Mouse (Mus musculus): ENCODE data around the gene Zmynd11. TPM values are rescaled to one million over a fixed set of nuclear protein-coding genes. Genes with fewer than 3 reads are reported as not detected.

Zmynd11 gene
- polyA plus RNA-seq, 1 experiment = 27.1 TPM

DNA sequence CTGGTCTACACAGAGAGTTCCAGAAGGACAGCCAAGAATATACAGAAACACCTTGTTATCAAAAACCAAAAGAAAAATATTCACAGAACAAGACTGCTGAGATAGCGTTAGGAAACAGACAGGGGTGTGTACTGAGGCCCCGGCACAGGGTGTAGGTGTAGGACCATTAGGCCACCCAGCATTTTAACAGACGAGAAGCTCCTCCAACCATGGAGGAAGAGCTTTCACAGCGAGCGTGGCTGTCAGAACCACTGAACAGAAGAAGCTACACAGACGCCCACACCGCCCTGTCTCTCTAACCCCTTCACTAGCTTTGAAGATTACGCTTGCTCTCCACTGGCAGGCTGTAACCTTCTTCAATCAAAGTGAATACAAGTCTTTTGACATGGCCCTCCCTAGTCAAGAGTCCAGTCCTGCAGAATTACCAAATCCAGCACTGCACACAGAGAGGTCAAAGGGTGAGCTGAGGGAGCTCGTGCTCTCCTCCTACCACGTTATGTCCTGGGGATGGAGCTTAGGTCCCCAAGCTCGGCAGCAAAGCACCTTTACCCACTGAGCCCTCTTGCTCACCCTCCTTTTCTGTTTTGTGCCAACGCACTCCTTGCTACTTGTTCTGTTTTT lies 62.4 kb downstream of the Zmynd11 start:
- DNase-seq (ENCODE audit: low read depth in 1 of 2, low spot score in 2 of 2) = no peak
- H3K4me1 ChIP-seq (ENCODE audit: control insufficient read depth, insufficient read depth, insufficient read length) = no peaks in the 10 kb centered on the region
- WGBS = 86% methylated on average over 12 of the region's 12 CpGs

GRCm38 (mm10) chr13:9697340-9697739 lies 67.8 kb downstream of the Zmynd11 start:
- H3K4me1 ChIP-seq (ENCODE audit: control insufficient read depth, insufficient read depth, insufficient read length) = no peaks in the 10 kb centered on the region
- TF ChIP-seq POLR2A (IDR thresholded peaks at IDR 0.05; ENCODE audit: low read depth, low read length) (no peak), CTCF (IDR thresholded peaks at IDR 0.05; ENCODE audit: extremely low read depth, insufficient read depth, insufficient read length, insufficient replicate concordance) (no peak)
- H3K27me3 ChIP-seq (ENCODE audit: control insufficient read depth, insufficient read depth, low read length) = no peaks in the 10 kb centered on the region
- DNase-seq (ENCODE audit: low read depth in 1 of 2, low spot score in 2 of 2) = no peak
- H3K27ac ChIP-seq (ENCODE audit: insufficient read depth, low read length) = no peak overlapping the region
- peaks cover 12% of the 10 kb centered on the region for H3K36me3 ChIP-seq (ENCODE audit: control insufficient read depth, insufficient read depth, low read length)
- 93% methylated on average over 4 of the region's 4 CpGs for WGBS
- H3K4me3 ChIP-seq (ENCODE audit: extremely low read depth, insufficient read depth, insufficient read length) = no peak overlapping the region

More for the DNA sequence above, 62.4 kb downstream of the Zmynd11 start:
- no peak overlapping the region for H3K4me3 ChIP-seq (ENCODE audit: extremely low read depth, insufficient read depth, insufficient read length)
- H3K27me3 ChIP-seq (ENCODE audit: control insufficient read depth, insufficient read depth, low read length) = no peaks in the 10 kb centered on the region
- no peak overlapping the region for H3K27ac ChIP-seq (ENCODE audit: insufficient read depth, low read length)
- peaks cover 4% of the 10 kb centered on the region for H3K36me3 ChIP-seq (ENCODE audit: control insufficient read depth, insufficient read depth, low read length)
- TF ChIP-seq CTCF (IDR thresholded peaks at IDR 0.05; ENCODE audit: extremely low read depth, insufficient read depth, insufficient read length, insufficient replicate concordance) = no peak
- TF ChIP-seq POLR2A (IDR thresholded peaks at IDR 0.05; ENCODE audit: low read depth, low read length) = no peak

GRCm38 (mm10) chr13:9695809-9696208 lies 69.3 kb downstream of the Zmynd11 start:
- TF ChIP-seq CTCF (IDR thresholded peaks at IDR 0.05; ENCODE audit: extremely low read depth, insufficient read depth, insufficient read length, insufficient replicate concordance) = no peak
- TF ChIP-seq POLR2A (IDR thresholded peaks at IDR 0.05; ENCODE audit: low read depth, low read length) = no peak
- no peaks in the 10 kb centered on the region for H3K4me1 ChIP-seq (ENCODE audit: control insufficient read depth, insufficient read depth, insufficient read length)
- H3K27ac ChIP-seq (ENCODE audit: insufficient read depth, low read length) = no peak overlapping the region
- peaks cover 17% of the 10 kb centered on the region for H3K36me3 ChIP-seq (ENCODE audit: control insufficient read depth, insufficient read depth, low read length)
- H3K27me3 ChIP-seq (ENCODE audit: control insufficient read depth, insufficient read depth, low read length) = no peaks in the 10 kb centered on the region
- DNase-seq (ENCODE audit: low read depth in 1 of 2, low spot score in 2 of 2) = no peak
- no peak overlapping the region for H3K4me3 ChIP-seq (ENCODE audit: extremely low read depth, insufficient read depth, insufficient read length)

- WGBS = 93% methylated on average over 4 of the region's 4 CpGs
- peaks cover 21% of the 10 kb centered on the region for H3K36me3 ChIP-seq (ENCODE audit: control insufficient read depth, insufficient read depth, low read length)
- TF ChIP-seq CTCF (IDR thresholded peaks at IDR 0.05; ENCODE audit: extremely low read depth, insufficient read depth, insufficient read length, insufficient replicate concordance) (no peak), POLR2A (IDR thresholded peaks at IDR 0.05; ENCODE audit: low read depth, low read length) (no peak)
- no peaks in the 10 kb centered on the region for H3K27me3 ChIP-seq (ENCODE audit: control insufficient read depth, insufficient read depth, low read length)
- no peak for DNase-seq (ENCODE audit: low read depth in 1 of 2, low spot score in 2 of 2)
- H3K4me1 ChIP-seq (ENCODE audit: control insufficient read depth, insufficient read depth, insufficient read length) = no peaks in the 10 kb centered on the region
- no peak overlapping the region for H3K4me3 ChIP-seq (ENCODE audit: extremely low read depth, insufficient read depth, insufficient read length)
- H3K27ac ChIP-seq (ENCODE audit: insufficient read depth, low read length) = no peak overlapping the region
Observed at GRCm38 (mm10) chr13:9695403-9695802, 69.7 kb downstream of the Zmynd11 start.

DNA sequence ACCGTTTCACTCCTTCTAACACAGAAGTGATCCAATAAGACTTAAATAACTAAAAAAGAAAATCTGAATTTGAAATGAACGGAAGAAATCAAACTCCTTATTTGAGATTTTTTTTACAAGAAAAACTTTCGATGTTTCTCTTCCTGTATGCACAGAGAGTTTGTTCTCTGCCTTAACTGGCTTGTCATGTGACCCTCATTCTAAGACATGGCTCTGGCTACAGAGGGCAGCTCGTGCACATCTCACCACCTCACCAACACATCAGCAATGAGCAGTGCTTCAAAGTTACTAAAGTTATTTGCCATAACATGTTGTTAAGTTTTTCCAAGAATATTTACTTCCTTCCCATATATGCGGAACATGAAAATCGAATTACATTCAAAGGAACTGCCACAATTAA lies 70.5 kb downstream of the Zmynd11 start:
- H3K27ac ChIP-seq (ENCODE audit: insufficient read depth, low read length) = no peak overlapping the region
- no peak for DNase-seq (ENCODE audit: low read depth in 1 of 2, low spot score in 2 of 2)
- no peaks in the 10 kb centered on the region for H3K27me3 ChIP-seq (ENCODE audit: control insufficient read depth, insufficient read depth, low read length)
- 94% methylated on average over 6 of the region's 6 CpGs for WGBS
- H3K36me3 ChIP-seq (ENCODE audit: control insufficient read depth, insufficient read depth, low read length) = peaks cover 25% of the 10 kb centered on the region
- H3K4me3 ChIP-seq (ENCODE audit: extremely low read depth, insufficient read depth, insufficient read length) = no peak overlapping the region
- H3K4me1 ChIP-seq (ENCODE audit: control insufficient read depth, insufficient read depth, insufficient read length) = no peaks in the 10 kb centered on the region
- TF ChIP-seq POLR2A (IDR thresholded peaks at IDR 0.05; ENCODE audit: low read depth, low read length) = no peak
- TF ChIP-seq CTCF (IDR thresholded peaks at IDR 0.05; ENCODE audit: extremely low read depth, insufficient read depth, insufficient read length, insufficient replicate concordance) = no peak

GRCm38 (mm10) chr13:9692876-9693275 lies 72.3 kb downstream of the Zmynd11 start:
- TF ChIP-seq CTCF (IDR thresholded peaks at IDR 0.05; ENCODE audit: extremely low read depth, insufficient read depth, insufficient read length, insufficient replicate concordance) (no peak), POLR2A (IDR thresholded peaks at IDR 0.05; ENCODE audit: low read depth, low read length) (no peak)
- Histone ChIP-seq H3K27me3 (ENCODE audit: control insufficient read depth, insufficient read depth, low read length) (no peaks in the 10 kb centered on the region), H3K4me1 (ENCODE audit: control insufficient read depth, insufficient read depth, insufficient read length) (no peaks in the 10 kb centered on the region), H3K36me3 (ENCODE audit: control insufficient read depth, insufficient read depth, low read length) (peaks cover 38% of the 10 kb centered on the region), H3K4me3 (ENCODE audit: extremely low read depth, insufficient read depth, insufficient read length) (no peak overlapping the region), H3K27ac (ENCODE audit: insufficient read depth, low read length) (no peak overlapping the region)
- no peak for DNase-seq (ENCODE audit: low read depth in 1 of 2, low spot score in 2 of 2)
- 97% methylated on average over 3 of the region's 3 CpGs for WGBS

DNA sequence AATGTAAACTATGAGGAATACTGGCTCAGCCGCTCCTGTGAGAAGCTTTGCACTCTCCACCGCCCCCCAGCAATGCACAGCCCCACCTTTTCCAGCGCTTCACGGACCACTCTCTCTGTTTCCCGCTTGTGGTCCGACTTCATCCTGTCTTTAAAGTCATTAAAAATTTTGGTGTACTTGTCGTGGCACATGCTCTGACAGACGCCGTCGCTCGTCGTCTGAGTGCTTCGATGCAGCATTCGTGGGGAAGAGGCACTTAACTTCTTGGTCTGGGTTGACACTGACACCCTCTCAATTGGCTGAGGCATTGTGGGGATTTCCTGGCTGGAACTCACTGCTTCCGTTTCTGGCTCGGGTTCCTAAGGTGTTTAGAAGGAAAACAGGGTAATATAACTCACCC lies 75.8 kb downstream of the Zmynd11 start:
- Histone ChIP-seq H3K27me3 (ENCODE audit: control insufficient read depth, insufficient read depth, low read length) (no peaks in the 10 kb centered on the region), H3K36me3 (ENCODE audit: control insufficient read depth, insufficient read depth, low read length) (peaks cover 53% of the 10 kb centered on the region), H3K27ac (ENCODE audit: insufficient read depth, low read length) (no peak overlapping the region), H3K4me1 (ENCODE audit: control insufficient read depth, insufficient read depth, insufficient read length) (no peaks in the 10 kb centered on the region), H3K4me3 (ENCODE audit: extremely low read depth, insufficient read depth, insufficient read length) (no peak overlapping the region)
- TF ChIP-seq POLR2A (IDR thresholded peaks at IDR 0.05; ENCODE audit: low read depth, low read length) = no peak
- TF ChIP-seq CTCF (IDR thresholded peaks at IDR 0.05; ENCODE audit: extremely low read depth, insufficient read depth, insufficient read length, insufficient replicate concordance) = no peak
- 92% methylated on average over 16 of the region's 16 CpGs for WGBS
- DNase-seq (ENCODE audit: low read depth in 1 of 2, low spot score in 2 of 2) = no peak

All from spleen, adult 2 months (tissue).